Mouse (Mus musculus) heart, postnatal 0 days (tissue): ENCODE measurements around the gene Olfr223.

ENCODE experiments used
- CTCF ChIP-seq: IDR thresholded peaks from 2 replicates; pipeline ENCODE4 v1.5.1; 2016; ENCODE audit warnings: antibody characterized with exemption, control low read depth, low read depth
- EP300 ChIP-seq: IDR thresholded peaks from 2 replicates; pipeline ENCODE4 v1.6.1; 2016; ENCODE audit warnings: antibody characterized with exemption, low read depth

GRCm38 (mm10) chr11:59600872-59601271, 7.8 kb upstream of the Olfr223 start:
- TF ChIP-seq CTCF (no peak), EP300 (no peak)
